Mouse (Mus musculus) gastrocnemius, postnatal 25 days (tissue): ENCODE measurements at regions not wholly inside any gene's neighbourhood (a gene's known extent, or its start where the extent isn't known, plus 50 kb on each side); places are given as distances from the start of the nearest gene placed in this dataset.

ENCODE experiments used
- DNase-seq: peaks from one replicate; pipeline ENCODE4 v3.0.0; 2022

- no peak for DNase-seq
Observed at GRCm38 (mm10) chr6:98178005-98178404, 164.5 kb downstream of the Gm765 start.

GRCm38 (mm10) chr6:98149043-98149813 lies 193.3 kb downstream of the Gm765 start:
- no peak for DNase-seq

GRCm38 (mm10) chr6:98147855-98148254 lies 194.7 kb downstream of the Gm765 start:
- no peak for DNase-seq

- DNase-seq = no peak
Observed at GRCm38 (mm10) chr6:98132931-98133330, 209.6 kb downstream of the Gm765 start.

GRCm38 (mm10) chr6:98125434-98125833 lies 217.1 kb downstream of the Gm765 start:
- no peak for DNase-seq

- DNase-seq = no peak
Observed at GRCm38 (mm10) chr6:98118355-98119150, 224.0 kb downstream of the Gm765 start.

GRCm38 (mm10) chr6:98114327-98115134 lies 228.0 kb downstream of the Gm765 start:
- no peak for DNase-seq

- DNase-seq = no peak
Observed at GRCm38 (mm10) chr6:98113708-98114107, 228.8 kb downstream of the Gm765 start.

- DNase-seq = no peak
Observed at GRCm38 (mm10) chr6:98112495-98113115, 229.9 kb downstream of the Gm765 start.

GRCm38 (mm10) chr6:98107123-98107522 lies 235.4 kb downstream of the Gm765 start:
- DNase-seq = no peak

GRCm38 (mm10) chr6:98105280-98106090 lies 237.1 kb downstream of the Gm765 start:
- DNase-seq = peak; percentile 29

- DNase-seq = no peak
Observed at GRCm38 (mm10) chr6:98104432-98104831, 238.1 kb downstream of the Gm765 start.

GRCm38 (mm10) chr6:98101023-98101422 lies 241.5 kb downstream of the Gm765 start:
- no peak for DNase-seq

- no peak for DNase-seq
Observed at GRCm38 (mm10) chr6:98099126-98099525, 243.4 kb downstream of the Gm765 start.

- no peak for DNase-seq
Observed at GRCm38 (mm10) chr6:98095243-98095642, 247.3 kb downstream of the Gm765 start.

- no peak for DNase-seq
Observed at GRCm38 (mm10) chr6:98089185-98089584, 253.4 kb downstream of the Gm765 start.

- DNase-seq = no peak
Observed at GRCm38 (mm10) chr6:98080076-98080475, 262.5 kb downstream of the Gm765 start.
